Mouse (Mus musculus): ENCODE results near the gene Mlst8. TPM values are rescaled to one million over a fixed set of nuclear protein-coding genes. Genes with fewer than 3 reads are reported as not detected.
A peak's percentile ranks its signal among the peaks of the same experiment; 100 is the strongest.
"Not testable (repeated sequence)": the region's sequence is repeated elsewhere in the genome, so short reads cannot be mapped to it uniquely, and the experiment has no call there.

Mlst8 gene
- polyA plus RNA-seq, 1 experiment from 2014 or later, result 8.1 TPM

GRCm38 (mm10) chr17:24440377-24440776, 38.5 kb downstream of the Mlst8 start:
- Histone ChIP-seq H3K27me3 (ENCODE audit: insufficient read depth, low read length) (no peaks in the 10 kb centered on the region), H3K4me1 (ENCODE audit: insufficient read depth) (no peaks in the 10 kb centered on the region), H3K9me3 (ENCODE audit: low read length) (no peaks in the 10 kb centered on the region), H3K4me3 (ENCODE audit: low read depth, low read length) (no peak overlapping the region), H3K4me2 (ENCODE audit: low read depth, low read length) (no peak overlapping the region), H3K36me3 (replicated peaks; ENCODE audit: insufficient read depth, low read length) (peaks cover 48% of the 10 kb centered on the region), H3K27ac (ENCODE audit: low read depth) (no peak overlapping the region), H3K9ac (replicated peaks) (no peak overlapping the region)
- no peak for DNase-seq
- ATAC-seq, result no peak
- TF ChIP-seq EP300 (IDR thresholded peaks at IDR 0.05; ENCODE audit: low read depth) (no peak), CTCF (IDR thresholded peaks at IDR 0.05; ENCODE audit: low read depth) (no peak)
- 84% methylated on average over 8 of the region's 8 CpGs for WGBS (ENCODE audit: insufficient replicate concordance)

- Histone ChIP-seq H3K4me3 (ENCODE audit: low read depth, low read length) (no peak overlapping the region), H3K4me2 (ENCODE audit: low read depth, low read length) (no peak overlapping the region), H3K27ac (ENCODE audit: low read depth) (no peak overlapping the region), H3K27me3 (ENCODE audit: insufficient read depth, low read length) (no peaks in the 10 kb centered on the region), H3K9me3 (ENCODE audit: low read length) (no peaks in the 10 kb centered on the region), H3K9ac (replicated peaks) (no peak overlapping the region), H3K36me3 (replicated peaks; ENCODE audit: insufficient read depth, low read length) (peaks cover 38% of the 10 kb centered on the region), H3K4me1 (ENCODE audit: insufficient read depth) (no peaks in the 10 kb centered on the region)
- ATAC-seq (peak; percentile 63), DNase-seq (no peak)
- TF ChIP-seq CTCF (IDR thresholded peaks at IDR 0.05; ENCODE audit: low read depth) (peak; percentile 87), EP300 (IDR thresholded peaks at IDR 0.05; ENCODE audit: low read depth) (no peak)
- 79% methylated on average over 5 of the region's 5 CpGs for WGBS (ENCODE audit: insufficient replicate concordance)
These were observed 41.9 kb downstream of the Mlst8 start for GRCm38 (mm10) chr17:24437016-24437415.

DNA sequence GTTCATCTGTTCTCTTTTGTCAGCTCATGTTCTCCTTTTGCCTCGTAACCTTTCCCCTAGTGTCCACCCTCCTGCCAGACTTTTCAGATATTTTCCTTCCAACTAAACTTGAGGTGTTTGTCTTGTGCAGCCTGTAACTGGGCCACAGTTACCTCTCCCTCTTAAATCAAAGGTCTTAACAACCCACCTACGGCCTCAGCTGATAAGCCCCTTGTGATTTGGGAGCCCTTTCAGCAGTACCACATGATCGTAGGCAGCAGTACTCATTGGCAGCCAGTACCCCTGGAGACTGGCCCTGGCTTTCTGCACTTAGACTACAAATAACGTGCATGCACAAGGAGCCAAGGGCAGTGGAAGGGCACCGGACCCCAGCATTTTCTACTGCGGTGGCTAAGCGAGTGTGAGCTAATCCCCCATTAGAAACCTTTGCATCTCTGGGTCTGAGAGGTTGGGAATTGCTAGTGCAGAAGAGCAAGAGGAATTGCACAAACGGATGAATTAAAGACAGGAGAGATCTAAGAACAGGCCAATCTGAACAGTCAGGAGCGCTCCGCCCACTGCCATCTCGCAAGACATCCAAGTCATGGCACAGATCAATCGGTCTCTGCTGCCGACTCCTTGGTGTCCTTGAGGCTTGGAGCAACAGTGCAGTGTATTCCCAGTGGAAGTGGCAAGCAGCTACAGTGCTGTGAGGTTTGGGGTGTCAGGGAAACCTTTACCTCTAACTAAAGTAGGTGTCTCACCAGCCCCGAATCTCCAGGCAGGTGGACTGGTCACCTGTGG, 49.5 kb downstream of the Mlst8 start:
- H3K4me2 ChIP-seq (ENCODE audit: low read depth, low read length), result no peak overlapping the region
- TF ChIP-seq EP300 (IDR thresholded peaks at IDR 0.05; ENCODE audit: low read depth), result no peak
- no peak for TF ChIP-seq CTCF (IDR thresholded peaks at IDR 0.05; ENCODE audit: low read depth)
- no peaks in the 10 kb centered on the region for H3K27me3 ChIP-seq (ENCODE audit: insufficient read depth, low read length)
- H3K36me3 ChIP-seq (replicated peaks; ENCODE audit: insufficient read depth, low read length), result peaks cover 12% of the 10 kb centered on the region
- H3K4me1 ChIP-seq (ENCODE audit: insufficient read depth), result peaks cover 9% of the 10 kb centered on the region
- ATAC-seq (no peak), DNase-seq (no peak)
- H3K4me3 ChIP-seq (ENCODE audit: low read depth, low read length), result no peak overlapping the region
- peak overlapping the region; percentile 34 for H3K27ac ChIP-seq (ENCODE audit: low read depth)
- no peaks in the 10 kb centered on the region for H3K9me3 ChIP-seq (ENCODE audit: low read length)
- 81% methylated on average over 14 of the region's 14 CpGs for WGBS (ENCODE audit: insufficient replicate concordance)
- H3K9ac ChIP-seq (replicated peaks), result peak overlapping the region; percentile 6; the same call in 1 of the 2 replicates

DNA sequence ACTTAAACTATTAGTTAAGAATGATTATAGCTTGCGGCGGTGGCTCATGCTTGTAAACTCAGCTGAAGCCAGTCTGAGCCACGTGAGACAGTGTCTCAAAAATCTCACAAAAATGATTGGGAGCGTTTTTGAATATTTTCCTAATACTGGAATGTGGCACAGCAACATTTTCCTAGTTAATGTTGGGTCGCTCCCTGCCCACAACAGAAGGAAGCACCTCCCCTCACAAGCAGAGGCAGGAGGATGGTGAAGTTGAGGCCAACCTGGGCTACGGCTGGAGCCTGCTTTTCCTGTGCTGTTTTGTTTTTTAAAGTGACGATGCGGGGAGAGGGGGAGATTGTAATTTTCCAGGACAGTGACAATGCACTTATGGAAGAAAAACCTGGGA, 51.7 kb downstream of the Mlst8 start:
- peak; percentile 36 for DNase-seq
- 4% methylated on average over 8 of the region's 8 CpGs for WGBS (ENCODE audit: insufficient replicate concordance)
- Histone ChIP-seq H3K4me3 (ENCODE audit: low read depth, low read length) (peak overlapping the region; percentile 66), H3K4me1 (ENCODE audit: insufficient read depth) (peaks cover 9% of the 10 kb centered on the region), H3K4me2 (ENCODE audit: low read depth, low read length) (peak overlapping the region; percentile 72), H3K27ac (ENCODE audit: low read depth) (peak overlapping the region; percentile 87), H3K9ac (replicated peaks) (peak overlapping the region; percentile 77), H3K36me3 (replicated peaks; ENCODE audit: insufficient read depth, low read length) (peaks cover 29% of the 10 kb centered on the region), H3K27me3 (ENCODE audit: insufficient read depth, low read length) (no peaks in the 10 kb centered on the region), H3K9me3 (ENCODE audit: low read length) (no peaks in the 10 kb centered on the region)
- no peak for TF ChIP-seq CTCF (IDR thresholded peaks at IDR 0.05; ENCODE audit: low read depth)
- TF ChIP-seq EP300 (IDR thresholded peaks at IDR 0.05; ENCODE audit: low read depth), result no peak
- ATAC-seq, result peak; percentile 22

- DNase-seq (peak; percentile 95), ATAC-seq (peak; percentile 97)
- Histone ChIP-seq H3K27ac (ENCODE audit: low read depth) (peak within 1 kb of the TSS; percentile 87), H3K9me3 (ENCODE audit: low read length) (no peaks in the 10 kb centered on the region), H3K9ac (replicated peaks) (peak within 1 kb of the TSS; percentile 77), H3K36me3 (replicated peaks; ENCODE audit: insufficient read depth, low read length) (peaks cover 34% of the 10 kb centered on the region), H3K4me2 (ENCODE audit: low read depth, low read length) (peak within 1 kb of the TSS; percentile 72), H3K27me3 (ENCODE audit: insufficient read depth, low read length) (no peaks in the 10 kb centered on the region), H3K4me3 (ENCODE audit: low read depth, low read length) (peak within 1 kb of the TSS; percentile 66), H3K4me1 (ENCODE audit: insufficient read depth) (peaks cover 9% of the 10 kb centered on the region)
- 4% methylated on average over 40 of the region's 48 CpGs for WGBS (ENCODE audit: insufficient replicate concordance)
- TF ChIP-seq CTCF (IDR thresholded peaks at IDR 0.05; ENCODE audit: low read depth) (peak; percentile 1; the same call in 1 of the 2 replicates), EP300 (IDR thresholded peaks at IDR 0.05; ENCODE audit: low read depth) (no peak)
These were observed 52.3 kb downstream of the Mlst8 start, which contains the start of gene Eci1 for GRCm38 (mm10) chr17:24426471-24427169. TSS of gene Eci1 (plus strand) at chr17:24426641.

DNA sequence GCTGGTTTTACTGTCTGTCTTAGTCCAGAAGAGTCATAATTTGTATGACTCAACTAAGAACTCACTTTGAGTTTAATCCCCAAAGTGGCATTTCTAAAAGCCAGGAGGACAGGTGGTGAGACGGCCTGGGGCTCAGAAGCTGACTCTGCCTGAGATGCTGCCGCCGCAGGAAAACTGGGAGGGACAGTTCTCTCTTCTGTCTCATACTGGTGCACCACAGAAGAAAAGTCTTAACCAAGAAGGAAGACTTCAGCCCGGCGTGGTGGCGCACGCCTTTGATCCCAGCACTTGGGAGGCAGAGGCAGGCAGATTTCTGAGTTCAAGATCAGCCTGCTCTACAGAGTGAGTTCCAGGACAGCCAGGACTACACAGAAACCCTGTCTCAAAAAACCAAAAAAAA, 53.0 kb downstream of the Mlst8 start:
- Histone ChIP-seq H3K4me2 (ENCODE audit: low read depth, low read length) (peak overlapping the region; percentile 72), H3K9ac (replicated peaks) (no peak overlapping the region), H3K4me3 (ENCODE audit: low read depth, low read length) (peak overlapping the region; percentile 66; the same call in 1 of the 2 replicates), H3K4me1 (ENCODE audit: insufficient read depth) (peaks cover 9% of the 10 kb centered on the region), H3K27ac (ENCODE audit: low read depth) (peak overlapping the region; percentile 87), H3K36me3 (replicated peaks; ENCODE audit: insufficient read depth, low read length) (peaks cover 41% of the 10 kb centered on the region), H3K27me3 (ENCODE audit: insufficient read depth, low read length) (no peaks in the 10 kb centered on the region), H3K9me3 (ENCODE audit: low read length) (no peaks in the 10 kb centered on the region)
- ATAC-seq, result no peak
- TF ChIP-seq CTCF (IDR thresholded peaks at IDR 0.05; ENCODE audit: low read depth), result no peak
- no peak for TF ChIP-seq EP300 (IDR thresholded peaks at IDR 0.05; ENCODE audit: low read depth)
- 89% methylated on average over 7 of the region's 7 CpGs for WGBS (ENCODE audit: insufficient replicate concordance)
- no peak for DNase-seq

DNA sequence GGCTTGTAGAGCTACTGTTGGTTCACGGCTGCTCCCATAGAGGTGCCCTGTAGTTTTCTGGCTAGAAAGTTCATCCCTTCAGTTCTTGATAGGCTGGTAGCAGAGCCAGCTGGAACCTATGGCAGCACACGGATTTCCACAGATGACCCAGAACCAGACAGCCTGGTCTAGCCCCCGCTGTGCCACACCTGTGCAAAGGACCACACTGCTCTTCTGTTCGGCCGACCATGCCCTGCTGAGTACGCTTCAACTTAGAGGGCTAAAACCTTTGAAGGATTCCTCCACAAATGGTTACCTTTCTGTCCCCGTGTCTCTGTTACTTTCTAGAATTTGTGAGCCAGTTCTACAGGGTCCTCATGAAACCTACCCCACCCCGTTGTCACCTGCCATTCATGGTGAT, 53.6 kb downstream of the Mlst8 start:
- H3K27me3 ChIP-seq (ENCODE audit: insufficient read depth, low read length); ATAC-seq; H3K4me1 ChIP-seq (ENCODE audit: insufficient read depth); H3K9me3 ChIP-seq (ENCODE audit: low read length); H3K9ac ChIP-seq (replicated peaks); H3K4me3 ChIP-seq (ENCODE audit: low read depth, low read length); H3K4me2 ChIP-seq (ENCODE audit: low read depth, low read length); DNase-seq; H3K27ac ChIP-seq (ENCODE audit: low read depth): not testable (repeated sequence)
- WGBS (ENCODE audit: insufficient replicate concordance), result 89% methylated on average over 5 of the region's 8 CpGs
- H3K36me3 ChIP-seq (replicated peaks; ENCODE audit: insufficient read depth, low read length), result peaks cover 47% of the 10 kb centered on the region

Measured in liver, postnatal 0 days (tissue).